Mouse (Mus musculus) ES-E14 (cell line): ENCODE results near the gene Rap1gap2. TPM values are rescaled to one million over a fixed set of nuclear protein-coding genes. Genes with fewer than 3 reads are reported as not detected.

Experiments used
- DNase-seq: peaks from one replicate; pipeline ENCODE4 v3.0.0-alpha.2; 2013; ENCODE audit warnings: low read depth, low spot score
- H3K27ac ChIP-seq: 2 replicates; pipeline ENCODE4 v1.5.1; 2012; ENCODE audit warnings: low read depth, mild to moderate bottlenecking, low read length, moderate library complexity, mixed read lengths; ENCODE audit not compliant: poor library complexity, insufficient read depth, severe bottlenecking
- H3K36me3 ChIP-seq: 2 replicates; pipeline ENCODE4 v1.6.1; 2012; ENCODE audit warnings: mild to moderate bottlenecking, low read length, moderate library complexity, mixed read lengths; ENCODE audit not compliant: control insufficient read depth, poor library complexity, insufficient read depth, severe bottlenecking
- H3K4me1 ChIP-seq, 2 experiments: fragments of 150-350 bp in 1 of 2; sonication (generic) in 1 of 2; 2 replicates each; pipeline ENCODE4 v1.6.1; 2012; ENCODE audit warnings: low read length in 2 of 2, mild to moderate bottlenecking in 1 of 2, mixed read lengths in 1 of 2; ENCODE audit not compliant: control insufficient read depth in 2 of 2, insufficient read depth in 2 of 2, poor library complexity in 1 of 2
- H3K4me3 ChIP-seq, 2 experiments: fragments of 150-350 bp in 1 of 2; sonication (generic) in 1 of 2; 2 replicates each; pipeline ENCODE4 v1.5.1; 2012; ENCODE audit warnings: low read length in 2 of 2, low read depth in 1 of 2, mild to moderate bottlenecking in 1 of 2, mixed read lengths in 1 of 2; ENCODE audit not compliant: insufficient read depth in 1 of 2, poor library complexity in 1 of 2, severe bottlenecking in 1 of 2
- H3K9ac ChIP-seq: 2 replicates; pipeline ENCODE4 v1.6.1; 2012; ENCODE audit warnings: low read depth, mild to moderate bottlenecking, low read length, mixed read lengths; ENCODE audit not compliant: poor library complexity, insufficient read depth, severe bottlenecking
- H3K9me3 ChIP-seq: fragments of 150-350 bp; sonication (generic); 2 replicates; pipeline ENCODE4 v1.6.1; 2012; ENCODE audit warnings: low read depth, mild to moderate bottlenecking, low read length; ENCODE audit not compliant: control insufficient read depth, insufficient read depth
- CHD2 ChIP-seq: IDR thresholded peaks from 2 replicates; pipeline ENCODE4 v1.6.1; 2014; ENCODE audit warnings: mild to moderate bottlenecking, low read depth, low read length, inconsistent platforms
- HCFC1 ChIP-seq: IDR thresholded peaks from 2 replicates; pipeline ENCODE4 v1.6.1; 2012; ENCODE audit warnings: low read length, inconsistent platforms, borderline replicate concordance; ENCODE audit not compliant: insufficient read depth
- MAFK ChIP-seq: IDR thresholded peaks from 2 replicates; pipeline ENCODE4 v1.6.1; 2014; ENCODE audit warnings: mild to moderate bottlenecking, low read depth, low read length, inconsistent platforms; ENCODE audit not compliant: insufficient read depth
- ZC3H11A ChIP-seq: IDR thresholded peaks from 2 replicates; pipeline ENCODE4 v1.6.1; 2012; ENCODE audit warnings: low read depth, mild to moderate bottlenecking, inconsistent platforms, low read length, borderline replicate concordance
- ZNF384 ChIP-seq: IDR thresholded peaks from 2 replicates; pipeline ENCODE4 v1.6.1; 2012; ENCODE audit warnings: low read depth, low read length, inconsistent platforms
- in situ Hi-C, 2 experiments: fragments of 600-800 bp; cut with MboI; formaldehyde crosslinking; loops; one replicate each; pipeline ENCODE4 v1.15.1; 2025; ENCODE audit warnings: low sequenced_read_pairs in 2 of 2, inconsistent platforms in 1 of 2; ENCODE audit not compliant: unreplicated experiment in 2 of 2
- total RNA-seq: library from RNA; depleted of rRNA; stranded (reverse); fragments of 300-350 nt; gene quantifications from 2 replicates; pipeline ENCODE4 v1.2.3, GENCODE M21; 2012

The Rap1gap2 gene
- total RNA-seq, 1 experiment: 2.7 TPM

DNA sequence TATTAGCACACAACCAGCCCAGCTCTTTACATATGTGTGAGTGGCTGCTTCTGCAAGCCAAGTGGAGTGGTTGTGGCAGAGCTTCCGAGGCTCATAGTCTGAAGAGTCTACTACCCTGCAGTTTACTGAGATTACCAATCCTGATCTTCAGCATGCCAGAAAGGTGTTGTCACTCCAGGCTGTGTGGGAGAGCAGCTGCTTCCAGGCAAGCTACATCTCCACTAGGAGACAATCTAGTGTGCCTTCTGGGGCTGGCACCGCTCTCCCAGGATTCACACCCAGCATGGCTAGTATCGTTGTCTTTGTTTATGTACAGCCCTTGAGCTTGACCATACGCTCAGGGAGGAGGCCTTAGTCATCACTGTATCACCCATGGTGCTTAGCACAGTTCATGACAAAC is 191.1 kb downstream of the Rap1gap2 start:
- no peak overlapping the region for H3K9ac ChIP-seq
- in situ Hi-C loops: no loop called here
- no peak overlapping the region for H3K27ac ChIP-seq
- no peaks in the 10 kb centered on the region for H3K4me1 ChIP-seq
- TF ChIP-seq ZNF384 (no peak), CHD2 (no peak), HCFC1 (no peak), ZC3H11A (no peak)
- H3K4me3 ChIP-seq: no peak overlapping the region
- DNase-seq: no peak
- H3K9me3 ChIP-seq: no peaks in the 10 kb centered on the region
- H3K36me3 ChIP-seq: no peaks in the 10 kb centered on the region

DNA sequence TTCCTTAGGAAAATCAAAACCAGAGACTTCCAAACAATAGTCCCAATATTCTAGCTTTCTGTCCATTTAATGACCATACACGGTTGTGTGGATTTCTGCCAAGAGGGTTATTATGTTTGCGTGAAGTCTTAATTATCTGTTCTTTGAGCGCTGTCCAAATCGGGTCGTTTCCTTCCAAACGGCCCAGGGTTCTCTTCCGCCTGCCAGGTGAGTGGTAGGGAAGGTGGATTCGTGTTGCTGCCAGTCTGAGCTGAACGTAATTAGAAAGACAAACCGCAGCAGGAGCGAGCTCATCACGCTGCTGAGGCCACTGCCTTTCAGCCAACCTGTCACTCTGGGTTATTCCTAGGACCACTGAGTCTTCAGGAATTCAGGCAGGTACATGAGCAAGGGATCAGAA is 195.0 kb downstream of the Rap1gap2 start:
- Histone ChIP-seq H3K9ac (no peak overlapping the region), H3K4me1 (no peaks in the 10 kb centered on the region), H3K9me3 (no peaks in the 10 kb centered on the region), H3K4me3 (no peak overlapping the region), H3K27ac (no peak overlapping the region), H3K36me3 (no peaks in the 10 kb centered on the region)
- TF ChIP-seq CHD2 (no peak), HCFC1 (no peak), MAFK (no peak), ZC3H11A (no peak), ZNF384 (no peak)
- in situ Hi-C loops: no loop called here
- DNase-seq: no peak

DNA sequence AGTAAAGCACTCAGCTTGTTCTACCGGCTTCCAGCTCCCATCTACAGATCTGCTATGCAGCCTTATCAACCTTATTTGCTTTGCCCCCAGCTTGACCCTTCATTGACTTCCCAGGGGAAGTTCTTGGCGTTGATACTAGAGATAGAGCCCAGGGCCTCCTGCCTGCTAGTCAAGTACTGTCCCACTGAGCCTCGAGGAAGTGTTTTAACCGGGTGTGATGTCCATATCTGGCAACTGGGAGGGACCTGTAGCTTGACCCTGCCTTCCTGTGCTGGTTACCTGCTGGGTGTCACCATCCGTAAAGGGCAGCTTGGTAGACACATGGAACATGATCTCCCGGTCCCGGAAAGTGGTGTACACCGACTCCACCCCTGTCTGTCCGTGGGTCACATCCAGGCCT is 196.6 kb downstream of the Rap1gap2 start:
- Histone ChIP-seq H3K9ac (no peak overlapping the region), H3K9me3 (no peaks in the 10 kb centered on the region), H3K4me3 (no peak overlapping the region), H3K27ac (no peak overlapping the region), H3K4me1 (no peaks in the 10 kb centered on the region), H3K36me3 (no peaks in the 10 kb centered on the region)
- no peak for DNase-seq
- in situ Hi-C loops: no loop called here
- TF ChIP-seq ZNF384 (no peak), CHD2 (no peak)

DNA sequence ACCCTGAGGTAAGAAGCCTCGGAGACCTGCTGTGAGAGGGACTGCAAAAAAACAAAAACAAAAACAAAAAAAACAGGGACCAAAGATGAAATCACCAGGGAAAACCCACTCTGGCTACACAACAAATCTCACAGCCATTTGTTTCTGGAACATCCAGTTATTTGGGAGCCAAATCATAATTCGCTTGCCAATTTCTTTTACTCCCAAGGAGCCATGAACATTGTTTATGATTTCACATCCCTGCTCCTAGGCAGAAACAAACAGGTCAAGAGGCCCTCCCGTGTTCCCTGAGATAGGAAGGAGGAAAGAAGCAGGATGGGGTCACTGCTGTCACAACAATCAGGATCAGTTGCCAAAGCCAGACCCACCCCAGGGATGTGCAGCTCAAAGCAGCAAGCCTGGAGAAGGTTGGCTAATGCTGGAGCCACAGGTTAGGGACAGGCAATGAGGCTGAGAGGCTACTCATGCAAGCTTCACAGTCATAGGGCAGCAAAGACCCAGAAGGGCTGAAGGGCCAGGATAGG is 197.2 kb downstream of the Rap1gap2 start:
- no peak for TF ChIP-seq ZC3H11A
- Histone ChIP-seq H3K4me1 (no peaks in the 10 kb centered on the region), H3K4me3 (no peak overlapping the region), H3K36me3 (no peaks in the 10 kb centered on the region), H3K9me3 (no peaks in the 10 kb centered on the region), H3K9ac (no peak overlapping the region), H3K27ac (no peak overlapping the region)
- in situ Hi-C loops: no loop called here
- DNase-seq: no peak

DNA sequence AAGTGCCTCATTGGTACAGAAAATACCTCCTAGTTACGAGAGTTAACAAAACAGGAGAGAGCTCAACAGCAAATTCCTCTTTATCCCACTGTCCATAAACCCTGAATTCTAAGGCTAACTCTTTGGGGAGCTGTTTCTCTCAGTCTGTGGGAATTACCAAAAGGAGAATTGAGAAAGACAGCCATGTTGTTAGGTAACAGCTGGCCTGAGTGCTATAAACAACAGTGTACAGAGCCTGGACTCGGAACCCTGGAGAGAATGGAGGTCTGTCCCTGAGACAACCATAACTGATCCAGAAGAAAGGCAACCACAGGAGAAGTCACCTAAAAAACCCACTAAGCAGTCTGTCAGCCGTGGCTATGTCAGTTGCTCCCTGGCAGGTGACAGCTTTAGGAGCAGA is 198.3 kb downstream of the Rap1gap2 start:
- Histone ChIP-seq H3K9ac (no peak overlapping the region), H3K27ac (no peak overlapping the region), H3K4me3 (no peak overlapping the region), H3K4me1 (no peaks in the 10 kb centered on the region), H3K36me3 (no peaks in the 10 kb centered on the region), H3K9me3 (no peaks in the 10 kb centered on the region)
- TF ChIP-seq CHD2: no peak
- no peak for TF ChIP-seq ZC3H11A
- no peak for TF ChIP-seq HCFC1
- TF ChIP-seq ZNF384: no peak
- no peak for TF ChIP-seq MAFK
- DNase-seq: no peak
- in situ Hi-C loops: no loop called here
